Mouse (Mus musculus): ENCODE measurements around the gene Dnajc17.

- TF ChIP-seq CTCF (IDR thresholded peaks at IDR 0.05) (no peak), EP300 (IDR thresholded peaks at IDR 0.05) (0 out of 2 replicates have a peak, but pooled peaks have one; percentile 17)
Observed at GRCm38 (mm10) chr2:119207961-119208343, 643 bp downstream of the Dnajc17 start.

Measured in lung, postnatal 0 days (tissue).